Mouse (Mus musculus) bone marrow, adult 2 months (tissue): ENCODE data around the gene Klrc1. TPM values are rescaled to one million over a fixed set of nuclear protein-coding genes. Genes with fewer than 3 reads are reported as not detected.
"Not testable (repeated sequence)": the region's sequence is repeated elsewhere in the genome, so short reads cannot be mapped to it uniquely, and the experiment has no call there.

Source experiments
- H3K27ac ChIP-seq: fragments of 200-500 bp; 2 replicates; pipeline ENCODE4 v1.5.1; 2012; ENCODE audit warnings: low read depth, mild to moderate bottlenecking, control low read depth, inconsistent platforms, low read length; ENCODE audit not compliant: control insufficient read depth, poor library complexity, insufficient read depth
- H3K4me1 ChIP-seq: fragments of 200-500 bp; 2 replicates; pipeline ENCODE4 v1.6.1; 2011; ENCODE audit warnings: low read length; ENCODE audit not compliant: control insufficient read depth, insufficient read depth
- H3K4me3 ChIP-seq: fragments of 200-500 bp; replicated peaks from 2 replicates; pipeline ENCODE3; 2011; ENCODE audit warnings: mild to moderate bottlenecking, low read depth, low read length, control low read depth; ENCODE audit not compliant: control insufficient read depth
- CTCF ChIP-seq: fragments of 200-500 bp; IDR thresholded peaks from 2 replicates; pipeline ENCODE4 v1.5.1; 2011; ENCODE audit warnings: low read length, control low read depth; ENCODE audit not compliant: control insufficient read depth, insufficient read depth
- POLR2A ChIP-seq: fragments of 200-500 bp; IDR thresholded peaks from 2 replicates; pipeline ENCODE4 v1.6.1; 2011; ENCODE audit warnings: low read depth, mild to moderate bottlenecking, control low read depth, low read length, borderline replicate concordance; ENCODE audit not compliant: control insufficient read depth
- WGBS: fragments of 180-500 bp; shearing (Covaris S2); methylation state at CpG from one replicate; pipeline ENCODE4 v1.1.7; 2018; 5-methylcytosine and 5-hydroxymethylcytosine counted together
- polyA plus RNA-seq: library from polyadenylated mRNA; stranded (reverse); fragments of >200 nt; gene quantifications from 2 replicates; pipeline ENCODE4 v1.2.4, GENCODE M21; 2011; ENCODE audit warnings: low replicate concordance; ENCODE audit not compliant: missing spikeins, insufficient read depth, insufficient read length

Klrc1 gene
- 2.3 TPM in 1 of 2 replicates, not detected in the other for polyA plus RNA-seq

DNA sequence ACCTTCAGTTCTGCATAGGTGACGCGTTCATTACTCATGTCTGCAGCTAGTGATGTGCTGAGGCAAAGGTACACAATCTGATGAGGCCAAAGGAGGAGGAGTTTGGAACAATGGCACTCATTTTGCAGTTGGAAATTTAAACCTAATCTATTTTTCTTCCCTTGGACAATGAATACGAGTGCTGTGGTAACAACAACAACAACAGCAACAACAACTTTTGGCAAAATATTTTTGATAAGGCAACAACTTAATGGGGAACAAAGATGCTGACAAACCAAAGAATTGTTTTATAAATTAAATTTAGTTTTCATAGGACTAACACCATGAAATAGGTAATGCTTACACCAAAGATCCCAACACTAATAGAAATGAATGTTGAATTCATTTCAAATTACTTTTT, at the start of gene Klrc1:
Gene Klrc1 (minus strand): TSS at position 101 of the 400 bp plus-strand sequence.
- Histone ChIP-seq H3K4me1 (no peaks in the 10 kb centered on the region), H3K27ac (no peak within 1 kb of the TSS), H3K4me3 (no peak within 1 kb of the TSS)
- no peak for TF ChIP-seq CTCF
- no peak for TF ChIP-seq POLR2A
- WGBS, result 74% methylated on average over 3 of the region's 3 CpGs

- no peak overlapping the region for H3K4me3 ChIP-seq
- TF ChIP-seq CTCF (no peak), POLR2A (no peak)
- WGBS, result 83% methylated on average over 1 of the region's 1 CpGs
- H3K27ac ChIP-seq, result no peak overlapping the region
- no peaks in the 10 kb centered on the region for H3K4me1 ChIP-seq
Observed at GRCm38 (mm10) chr6:129727237-129727636, 48.5 kb upstream of the Klrc1 start.

DNA sequence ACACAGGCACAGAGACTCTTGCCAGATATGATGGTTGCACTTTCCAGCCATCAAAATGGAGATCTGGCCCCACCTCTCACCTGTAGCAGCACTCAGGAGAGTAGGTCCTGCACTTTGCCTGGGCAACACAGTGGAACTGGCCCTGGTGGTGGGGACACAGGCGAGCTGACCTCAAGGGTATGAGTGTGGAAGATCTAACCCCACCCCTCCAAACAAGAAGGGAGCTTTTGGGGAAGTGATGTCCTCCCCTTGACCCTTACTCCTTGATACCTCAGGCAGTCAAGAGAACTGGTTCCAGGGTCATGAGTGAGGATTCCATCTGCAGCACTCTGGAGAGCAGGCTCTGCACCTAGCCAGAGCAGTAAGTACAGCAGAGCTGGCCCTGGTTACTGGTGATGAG, 42.6 kb upstream of the Klrc1 start:
- Histone ChIP-seq H3K27ac (no peak overlapping the region), H3K4me1 (no peaks in the 10 kb centered on the region), H3K4me3 (no peak overlapping the region)
- TF ChIP-seq CTCF, result no peak
- no peak for TF ChIP-seq POLR2A
- 75% methylated on average over 1 of the region's 1 CpGs for whole genome bisulfite sequencing

GRCm38 (mm10) chr6:129720487-129720886, 41.7 kb upstream of the Klrc1 start:
- no peak overlapping the region for H3K4me3 ChIP-seq
- H3K4me1 ChIP-seq, result no peaks in the 10 kb centered on the region
- 13% methylated on average over 3 of the region's 3 CpGs for WGBS
- H3K27ac ChIP-seq, result no peak overlapping the region
- TF ChIP-seq CTCF (no peak), POLR2A (no peak)

- Histone ChIP-seq H3K27ac (no peak within 1 kb of the TSS), H3K4me3 (no peak within 1 kb of the TSS), H3K4me1 (no peaks in the 10 kb centered on the region; the same call in 1 of the 2 replicates)
- 87% methylated on average over 4 of the region's 4 CpGs for WGBS
- TF ChIP-seq POLR2A, result no peak
- TF ChIP-seq CTCF, result no peak
Observed at GRCm38 (mm10) chr6:129717032-129717431, 38.3 kb upstream of the Klrc1 start, which contains the start of gene Klri1. Gene Klri1 (minus strand): TSS chr6:129717132.

DNA sequence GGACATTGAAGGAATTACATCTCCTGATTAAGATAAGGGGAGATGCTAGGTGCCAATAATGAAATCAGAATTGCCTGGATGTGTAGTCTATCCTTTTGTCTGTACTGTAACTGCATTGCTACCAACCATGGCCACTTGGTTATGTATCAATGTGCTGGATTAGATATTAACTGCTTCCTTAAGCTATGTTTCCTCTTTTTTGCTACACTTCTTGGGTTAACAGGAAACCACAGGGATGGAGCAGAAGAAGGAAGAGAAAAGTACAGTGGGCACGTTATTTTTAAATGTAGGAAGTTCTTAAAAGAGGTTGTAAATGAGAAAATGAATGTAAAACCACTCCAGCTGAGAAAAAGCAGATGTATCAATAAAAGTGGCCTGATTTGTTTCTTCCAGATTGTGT, 34.8 kb upstream of the Klrc1 start:
- Histone ChIP-seq H3K27ac (no peak overlapping the region), H3K4me1 (no peaks in the 10 kb centered on the region; the same call in 1 of the 2 replicates), H3K4me3 (no peak overlapping the region)
- WGBS, result 0% methylated on average over 1 of the region's 1 CpGs
- no peak for TF ChIP-seq POLR2A
- TF ChIP-seq CTCF, result no peak

DNA sequence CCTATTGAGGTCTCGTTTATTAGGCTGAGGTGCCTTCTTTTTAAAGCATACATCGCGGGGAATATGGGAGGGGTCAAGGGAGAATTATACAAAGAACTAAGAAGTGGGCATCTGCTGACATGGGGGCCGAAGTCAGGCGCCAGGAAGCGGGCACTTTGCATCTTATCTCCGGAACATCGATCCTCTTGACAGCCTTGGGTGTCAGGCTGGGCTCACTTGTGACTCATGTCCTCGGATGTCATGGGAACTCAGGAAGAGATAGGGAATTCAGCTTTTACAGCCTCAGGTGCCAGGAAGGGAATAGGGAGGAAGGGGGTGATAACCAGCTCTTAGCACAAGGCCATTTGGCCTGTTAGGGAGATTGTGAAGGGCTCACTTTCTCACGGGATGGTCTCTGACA, 12.7 kb upstream of the Klrc1 start:
- H3K4me3 ChIP-seq, H3K27ac ChIP-seq, H3K4me1 ChIP-seq: not testable (repeated sequence)
- 72% methylated on average over 10 of the region's 10 CpGs for WGBS

- H3K27ac ChIP-seq, result no peak overlapping the region
- WGBS, result 3% methylated on average over 1 of the region's 1 CpGs
- no peak overlapping the region for H3K4me3 ChIP-seq
- no peak for TF ChIP-seq CTCF
- TF ChIP-seq POLR2A, result no peak
- no peaks in the 10 kb centered on the region for H3K4me1 ChIP-seq
Observed at GRCm38 (mm10) chr6:129680379-129680778, 1.6 kb upstream of the Klrc1 start.

DNA sequence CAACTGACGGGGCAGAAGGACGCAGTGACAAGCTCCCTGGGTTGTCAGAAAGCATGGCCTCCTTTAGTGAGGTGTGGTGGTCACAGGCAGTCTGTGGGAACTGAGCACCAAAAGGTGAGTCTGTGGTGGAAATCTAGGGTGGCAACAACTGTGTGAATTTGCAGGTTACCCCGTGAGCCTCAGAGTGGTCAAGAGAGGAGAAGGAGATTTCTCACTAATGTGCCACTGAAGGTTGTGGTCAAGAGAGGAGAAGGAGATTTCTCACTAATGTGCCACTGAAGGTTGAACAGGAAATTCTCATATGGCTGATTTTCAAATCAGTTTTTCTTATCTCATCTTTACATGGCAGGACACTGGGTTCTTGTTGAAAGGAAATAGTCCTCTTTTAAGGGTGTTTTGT, 17.5 kb downstream of the Klrc1 start:
- H3K27ac ChIP-seq, H3K4me1 ChIP-seq, H3K4me3 ChIP-seq: not testable (repeated sequence)
- no CpG with 5 or more reads among the region's 3 CpGs for WGBS

- WGBS, result 71% methylated on average over 4 of the region's 4 CpGs
- not testable (repeated sequence) for H3K27ac ChIP-seq, H3K4me1 ChIP-seq, H3K4me3 ChIP-seq
Observed at GRCm38 (mm10) chr6:129660589-129660988, 18.2 kb downstream of the Klrc1 start, which contains the start of gene Klrc2. Gene Klrc2 (minus strand): TSS chr6:129660689.

- WGBS, result 53% methylated on average over 2 of the region's 3 CpGs
- H3K27ac ChIP-seq, H3K4me1 ChIP-seq, H3K4me3 ChIP-seq: not testable (repeated sequence)
Observed at GRCm38 (mm10) chr6:129644054-129644453, 34.7 kb downstream of the Klrc1 start.

DNA sequence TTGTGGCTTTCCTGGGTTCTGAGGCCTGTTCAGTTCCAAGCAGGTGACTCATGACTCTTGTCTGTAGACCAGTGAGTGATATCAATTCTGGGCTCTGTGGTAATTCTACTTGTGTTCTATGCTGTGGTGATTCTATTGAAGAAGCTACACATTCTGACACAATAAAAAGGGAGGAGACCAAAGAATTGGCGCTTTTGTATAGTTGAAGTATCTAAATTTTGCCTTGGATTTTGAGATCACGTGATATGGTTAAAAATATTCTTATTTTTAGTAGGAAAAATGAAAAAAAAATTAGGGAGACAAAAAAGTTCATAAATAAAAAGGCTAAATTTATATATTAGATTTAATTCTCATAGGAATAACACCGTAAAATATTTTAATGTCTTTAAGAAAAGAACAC, 35.5 kb downstream of the Klrc1 start, which contains the start of gene Klrc3:
Gene Klrc3 (minus strand): TSS at position 101 of the 400 bp plus-strand sequence.
- not testable (repeated sequence) for H3K27ac ChIP-seq, H3K4me3 ChIP-seq, H3K4me1 ChIP-seq
- 72% methylated on average over 3 of the region's 3 CpGs for WGBS

DNA sequence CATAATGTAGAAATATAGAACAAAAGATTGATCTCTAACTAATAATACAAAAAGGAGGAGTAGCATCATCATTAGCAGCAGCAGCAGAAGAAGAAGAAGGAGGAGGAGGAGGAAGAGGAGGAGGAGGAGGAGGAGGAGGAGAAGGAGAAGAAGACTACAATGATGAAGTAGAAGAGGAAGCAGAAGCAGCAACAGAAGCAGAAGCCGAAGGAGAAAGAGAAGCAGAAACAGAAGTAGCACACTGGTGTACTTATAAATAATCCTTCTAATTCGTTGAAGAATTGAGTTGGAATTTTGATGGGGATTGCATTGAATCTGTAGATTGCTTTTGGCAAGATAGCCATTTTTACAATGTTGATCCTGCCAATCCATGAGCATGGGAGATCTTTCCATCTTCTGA, 47.7 kb downstream of the Klrc1 start:
- H3K27ac ChIP-seq, H3K4me1 ChIP-seq, H3K4me3 ChIP-seq: not testable (repeated sequence)
- 23% methylated on average over 2 of the region's 2 CpGs for WGBS
